Mouse (Mus musculus) layer of hippocampus, adult 11-12 months (tissue): ENCODE results near the gene Med18.
"Not testable (repeated sequence)": the region's sequence is repeated elsewhere in the genome, so short reads cannot be mapped to it uniquely, and the experiment has no call there.

Experiments used
- DNase-seq: peaks from one replicate; pipeline ENCODE4 v3.0.0; 2022; ENCODE audit warnings: low spot score

Gene Med18

GRCm38 (mm10) chr4:132421556-132421922 lies 42.2 kb downstream of the Med18 start:
- no peak for DNase-seq

- no peak for DNase-seq
Observed at GRCm38 (mm10) chr4:132420471-132420870, 43.2 kb downstream of the Med18 start.

GRCm38 (mm10) chr4:132415966-132416365 lies 47.8 kb downstream of the Med18 start:
- no peak for DNase-seq

DNA sequence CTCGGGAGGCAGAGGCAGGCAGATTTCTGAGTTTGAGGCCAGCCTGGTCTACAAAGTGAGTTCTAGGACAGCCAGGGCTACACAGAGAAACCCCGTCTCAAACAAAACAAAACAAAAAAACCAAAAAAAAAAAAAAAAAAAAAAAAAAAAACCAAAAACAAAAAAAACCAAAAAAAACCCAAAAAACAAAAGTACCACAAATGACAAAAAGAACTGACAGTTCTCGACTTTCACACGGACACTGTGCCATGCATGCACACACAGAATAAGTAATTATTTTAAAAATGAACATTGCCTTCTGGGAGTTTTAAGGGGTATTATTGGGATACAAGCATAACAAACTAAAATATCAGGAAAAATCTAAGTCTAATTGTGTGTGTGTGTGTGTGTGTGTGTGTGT lies 50.5 kb downstream of the Med18 start:
- DNase-seq = not testable (repeated sequence)

- no peak for DNase-seq
Observed at GRCm38 (mm10) chr4:132411322-132412094, 52.2 kb downstream of the Med18 start.

- DNase-seq = no peak
Observed at GRCm38 (mm10) chr4:132409587-132410229, 54.0 kb downstream of the Med18 start.
